Mouse (Mus musculus): ENCODE results near the gene Scamp2. TPM values are rescaled to one million over a fixed set of nuclear protein-coding genes. Genes with fewer than 3 reads are reported as not detected.

The Scamp2 gene
- total RNA-seq, 2 experiments from 2014 or later = 25.4 to 29.1 TPM

Other genes starting within 250 kb of the Scamp2 start
- gene Ppcdc, start 120.8 kb upstream of the Scamp2 start, total RNA-seq (2021) = 10 to 100 TPM; 14.4 to 14.7 TPM
- 100 to 1,000 TPM; 414 to 420 TPM for gene Scamp5, start 92.9 kb upstream of the Scamp2 start, total RNA-seq (2021)
- 10 to 100 TPM; 15.2 to 16.4 TPM for gene Rpp25, start 56.9 kb upstream of the Scamp2 start, total RNA-seq (2021)
- gene Cox5a, start 39.7 kb upstream of the Scamp2 start, total RNA-seq (2021) = 100 to 1,000 TPM; 481 to 515 TPM
- gene Fam219b, start 23.4 kb upstream of the Scamp2 start, total RNA-seq (2021) = 10 to 100 TPM; 16.3 to 22.9 TPM
- gene Mpi, start 8.2 kb upstream of the Scamp2 start, total RNA-seq (2021) = 10 to 100 TPM; 73.3 to 82.3 TPM
- 10 to 100 TPM; 30.0 to 34.2 TPM for gene Ulk3, start 28.5 kb downstream of the Scamp2 start, total RNA-seq (2021)
- 10 to 100 TPM; 16.3 to 24.4 TPM for gene Cplx3, start 45.3 kb downstream of the Scamp2 start, total RNA-seq (2021)
- gene Lman1l, start 59.8 kb downstream of the Scamp2 start, total RNA-seq (2021) = not detected
- 10 to 100 TPM; 46.8 to 47.1 TPM for gene Csk, start 92.7 kb downstream of the Scamp2 start, total RNA-seq (2021)
- not detected for gene Cyp1a2, start 122.8 kb downstream of the Scamp2 start, total RNA-seq (2021)
- under 1 TPM; 0.13 to 0.22 TPM for gene Cyp1a1, start 127.0 kb downstream of the Scamp2 start, total RNA-seq (2021)
- 10 to 100 TPM; 15.3 to 15.6 TPM for gene Edc3, start 147.6 kb downstream of the Scamp2 start, total RNA-seq (2021)
- gene Clk3, start 204.9 kb downstream of the Scamp2 start, total RNA-seq (2021) = 10 to 100 TPM; 81.3 to 81.8 TPM

Measured in left cerebral cortex, postnatal 14 days (tissue).